Mouse (Mus musculus) kidney, embryonic 16.5 days (tissue): Measurements from ENCODE around the gene Lin7b. TPM values are rescaled to one million over a fixed set of nuclear protein-coding genes. Genes with fewer than 3 reads are reported as not detected.
"Not testable (repeated sequence)": the region's sequence is repeated elsewhere in the genome, so short reads cannot be mapped to it uniquely, and the experiment has no call there.

Experiments used
- ATAC-seq: fragments of 200-750 bp; cut with Nextera tagmentation; 2 replicates; pipeline ENCODE4 v1.8.0; 2017; ENCODE audit warnings: moderate TSS enrichment; ENCODE audit not compliant: low FRiP score, low TSS enrichment
- H3K27ac ChIP-seq: fragments of 300-500 bp; sonication (generic); 2 replicates; pipeline ENCODE4 v1.5.1; 2014; ENCODE audit warnings: low read length
- H3K27me3 ChIP-seq: fragments of 300-500 bp; sonication (generic); 2 replicates; pipeline ENCODE4 v1.6.1; 2014; ENCODE audit warnings: low read length, control low read depth, mixed read lengths; ENCODE audit not compliant: insufficient read depth
- H3K36me3 ChIP-seq: fragments of 300-500 bp; sonication (generic); 2 replicates; pipeline ENCODE4 v1.6.1; 2014; ENCODE audit warnings: low read length, control low read depth, mixed read lengths; ENCODE audit not compliant: insufficient read depth
- H3K4me1 ChIP-seq: fragments of 300-500 bp; sonication (generic); 2 replicates; pipeline ENCODE4 v1.6.1; 2014; ENCODE audit warnings: low read length, control low read depth, mixed read lengths; ENCODE audit not compliant: insufficient read depth
- H3K4me2 ChIP-seq: fragments of 300-500 bp; sonication (generic); replicated peaks from 2 replicates; pipeline ENCODE4 v1.6.1; 2014; ENCODE audit warnings: low read depth, low read length
- H3K4me3 ChIP-seq: fragments of 300-500 bp; sonication (generic); 2 replicates; pipeline ENCODE4 v1.5.1; 2014; ENCODE audit warnings: mild to moderate bottlenecking, low read length
- H3K9ac ChIP-seq: fragments of 300-500 bp; sonication (generic); replicated peaks from 2 replicates; pipeline ENCODE4 v1.6.1; 2014; ENCODE audit warnings: low read length
- H3K9me3 ChIP-seq: fragments of 300-500 bp; sonication (generic); 2 replicates; pipeline ENCODE4 v1.6.1; 2016; ENCODE audit warnings: low read length, control low read depth
- WGBS: fragments of 180-500 bp; shearing (Covaris S2); extraction: QIAGEN DNeasy Blood & Tissue Kit; methylation state at CpG from one replicate; pipeline ENCODE4 v1.1.7; 2014; 5-methylcytosine and 5-hydroxymethylcytosine counted together
- polyA plus RNA-seq: library from polyadenylated mRNA; unstranded; fragments of >200 nt; fragmentation: Nextera tagmentation; extraction: Ambion mirVana; gene quantifications from 2 replicates; pipeline ENCODE4 v1.2.1, GENCODE M21; 2015

Gene Lin7b
- polyA plus RNA-seq, 1 experiment from 2014 or later, result 1.9 TPM

DNA sequence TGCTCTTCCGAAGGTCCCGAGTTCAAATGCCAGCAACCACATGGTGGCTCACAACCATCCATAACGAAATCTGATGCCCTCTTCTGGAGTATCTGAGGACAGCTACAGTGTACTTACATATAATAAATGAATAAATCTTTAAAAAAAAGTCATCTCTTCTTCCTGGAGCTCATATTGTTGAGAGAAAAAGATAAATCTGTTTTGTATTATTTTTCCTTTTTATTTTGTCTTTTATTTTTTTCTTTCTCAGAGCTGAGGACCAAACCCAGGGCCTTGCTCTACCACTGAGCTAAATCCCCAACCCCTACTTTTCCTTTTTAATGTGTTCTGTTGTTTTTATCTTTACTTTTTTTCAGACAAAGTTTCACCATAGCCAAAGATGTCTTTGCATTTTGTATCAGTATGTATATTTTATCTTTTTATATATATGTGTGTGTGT, 26.0 kb upstream of the Lin7b start:
- Histone ChIP-seq H3K4me2 (peak overlapping the region; percentile 70), H3K9ac (peak overlapping the region; percentile 65), H3K4me1 (peaks cover 18% of the 10 kb centered on the region), H3K27ac (peak overlapping the region; percentile 77; the same call in 1 of the 2 replicates), H3K4me3 (peak overlapping the region; percentile 88), H3K36me3 (peaks cover 13% of the 10 kb centered on the region)
- H3K27me3 ChIP-seq, H3K9me3 ChIP-seq: not testable (repeated sequence)
- ATAC-seq, result peak; percentile 18; the same call in 1 of the 2 replicates
- WGBS, result 4% methylated on average over 3 of the region's 3 CpGs

DNA sequence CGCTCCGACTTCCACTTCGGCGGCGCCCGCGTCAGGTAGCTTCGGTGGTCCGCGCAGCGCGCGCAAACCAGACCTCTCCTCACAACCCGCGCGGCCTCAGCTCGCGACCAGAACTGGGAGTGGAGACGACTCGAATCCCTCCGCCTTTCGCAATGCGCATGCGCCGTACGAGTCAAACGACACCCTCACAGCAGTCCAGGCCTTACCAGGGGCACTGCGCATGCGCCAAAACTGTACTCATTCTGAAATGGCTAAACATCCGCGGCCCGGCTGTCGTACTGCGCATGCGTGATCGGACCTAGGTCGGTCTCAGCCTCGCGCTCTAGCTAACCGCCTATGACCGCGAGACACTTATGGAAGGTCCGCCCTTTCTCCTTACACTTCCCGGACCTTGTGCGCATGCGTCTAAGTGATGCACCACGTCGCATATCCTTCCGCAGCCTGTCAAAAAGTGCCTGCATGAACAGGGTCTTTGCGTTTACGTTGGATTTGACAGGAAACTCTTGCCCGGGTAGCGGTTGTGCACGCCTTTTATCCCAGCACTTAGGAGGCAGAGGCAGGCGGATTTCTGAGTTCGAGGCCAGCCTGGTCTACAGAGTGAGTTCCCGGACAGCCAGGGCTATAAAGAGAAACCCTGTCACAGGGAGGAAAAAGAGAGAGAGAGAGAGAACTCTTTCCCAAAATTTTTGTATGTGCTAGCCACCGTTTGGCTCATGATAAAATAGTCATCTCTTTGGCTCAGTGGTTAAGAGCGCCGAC, 25.4 kb upstream of the Lin7b start, which contains the start of gene Snrnp70:
TSS of gene Snrnp70 (minus strand) at position 165 of the 759 bp plus-strand sequence.
- Histone ChIP-seq H3K4me3 (peak within 1 kb of the TSS; percentile 88), H3K36me3 (peaks cover 17% of the 10 kb centered on the region), H3K9ac (peak within 1 kb of the TSS; percentile 97), H3K4me2 (peak within 1 kb of the TSS; percentile 99), H3K4me1 (peaks cover 18% of the 10 kb centered on the region), H3K27me3 (no peaks in the 10 kb centered on the region), H3K9me3 (no peaks in the 10 kb centered on the region), H3K27ac (peak within 1 kb of the TSS; percentile 98)
- ATAC-seq, result peak; percentile 98
- WGBS, result under 1% methylated on average over 60 of the region's 60 CpGs

DNA sequence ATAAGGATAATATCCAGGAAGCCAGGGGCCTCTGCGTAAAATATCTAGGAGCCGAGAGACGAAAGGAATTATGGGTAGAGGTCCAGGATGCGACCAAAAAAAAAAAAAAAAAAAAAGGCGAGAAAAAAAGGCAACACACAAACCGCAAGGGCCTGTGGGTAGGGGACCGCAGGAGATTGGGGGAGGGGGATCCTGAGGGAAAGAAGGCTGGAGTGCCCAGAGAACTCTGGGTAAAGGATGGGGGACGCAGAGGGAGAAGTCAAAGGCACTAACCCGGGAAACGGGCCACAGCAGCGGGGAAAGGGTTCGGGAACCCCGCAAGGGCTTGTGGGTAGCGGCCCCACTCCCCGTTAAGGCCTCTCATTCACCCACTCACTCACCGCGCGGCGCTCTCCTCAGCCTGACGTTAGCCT, 24.8 kb upstream of the Lin7b start:
- Histone ChIP-seq H3K27ac (peak overlapping the region; percentile 98), H3K9me3 (no peaks in the 10 kb centered on the region), H3K9ac (peak overlapping the region; percentile 97), H3K27me3 (no peaks in the 10 kb centered on the region), H3K4me2 (peak overlapping the region; percentile 99), H3K36me3 (peaks cover 23% of the 10 kb centered on the region), H3K4me1 (peaks cover 18% of the 10 kb centered on the region), H3K4me3 (peak overlapping the region; percentile 88)
- WGBS, result 0% methylated on average over 18 of the region's 20 CpGs
- peak; percentile 81 for ATAC-seq

DNA sequence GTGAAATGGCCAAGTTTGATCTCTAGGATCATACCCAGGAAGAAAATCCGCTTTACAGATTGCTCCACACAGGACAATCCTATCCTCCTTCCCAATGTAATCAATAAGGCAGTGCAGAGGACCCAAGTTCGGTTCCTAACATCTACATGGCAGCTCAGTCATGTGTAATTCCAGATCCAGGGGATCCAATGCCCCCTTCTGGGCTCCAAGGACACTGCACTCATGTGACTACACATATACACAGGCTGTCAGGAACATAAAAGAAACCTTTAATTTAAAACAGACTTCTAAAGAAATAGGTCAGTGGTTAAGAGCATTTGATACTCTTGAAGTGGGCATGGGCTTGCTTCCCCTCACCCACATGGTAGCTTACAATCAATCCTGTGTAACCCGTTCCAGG, 15.7 kb upstream of the Lin7b start:
- 82% methylated on average over 3 of the region's 3 CpGs for WGBS
- Histone ChIP-seq H3K4me1 (no peaks in the 10 kb centered on the region), H3K9ac (no peak overlapping the region), H3K36me3 (peaks cover 95% of the 10 kb centered on the region), H3K27me3 (no peaks in the 10 kb centered on the region), H3K27ac (no peak overlapping the region), H3K4me2 (no peak overlapping the region), H3K9me3 (no peaks in the 10 kb centered on the region), H3K4me3 (no peak overlapping the region)
- no peak for ATAC-seq

DNA sequence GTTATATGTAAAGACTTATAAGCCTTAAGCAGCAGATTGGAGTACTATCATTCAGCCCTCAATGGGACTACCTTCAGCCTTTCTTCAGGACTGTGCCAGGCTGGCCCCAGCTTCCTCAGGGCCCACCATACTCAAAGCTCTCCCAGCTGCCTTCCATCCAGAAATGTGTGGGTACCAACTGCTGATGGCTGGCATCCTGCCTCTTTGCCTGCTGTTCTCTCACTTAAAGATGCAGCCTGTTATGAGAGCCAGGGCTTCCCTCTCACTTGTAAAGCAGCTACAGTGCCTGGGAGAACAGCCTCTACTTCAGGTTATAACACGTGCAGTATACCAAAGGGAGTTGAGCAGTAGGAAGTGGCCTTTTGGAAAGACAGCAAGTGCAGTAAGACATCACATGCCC, 5.7 kb upstream of the Lin7b start:
- ATAC-seq, result no peak
- H3K4me3 ChIP-seq, result no peak overlapping the region
- WGBS, result 90% methylated on average over 1 of the region's 1 CpGs
- H3K9me3 ChIP-seq, result no peaks in the 10 kb centered on the region
- H3K27me3 ChIP-seq, result no peaks in the 10 kb centered on the region
- H3K4me1 ChIP-seq, result 0 out of 2 replicates have a peak, but pooled peaks cover under 1% of the 10 kb centered on the region
- H3K4me2 ChIP-seq, result no peak overlapping the region
- H3K27ac ChIP-seq, result no peak overlapping the region
- peaks cover 67% of the 10 kb centered on the region for H3K36me3 ChIP-seq
- H3K9ac ChIP-seq, result no peak overlapping the region

DNA sequence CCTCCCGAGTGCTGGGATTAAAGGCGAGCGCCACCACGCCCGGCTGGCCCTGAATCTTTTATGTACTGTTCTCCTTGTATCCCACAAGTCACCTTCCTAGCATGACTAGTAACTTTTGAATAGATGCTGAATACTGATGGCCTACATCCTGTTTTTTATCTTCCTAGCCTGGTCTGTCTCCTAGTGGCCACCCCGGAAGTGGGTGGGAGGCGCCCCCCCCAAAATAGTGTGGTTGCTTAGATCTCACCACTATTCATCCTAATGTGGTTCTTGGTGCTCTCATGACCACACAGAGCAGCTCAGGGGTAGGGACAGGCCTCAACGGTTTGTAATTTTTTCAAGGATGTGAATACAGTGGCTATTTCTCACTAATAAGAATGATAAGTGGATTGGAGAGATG, 4.2 kb upstream of the Lin7b start:
- Histone ChIP-seq H3K4me2 (no peak overlapping the region), H3K4me3 (no peak overlapping the region), H3K27me3 (peaks cover 3% of the 10 kb centered on the region), H3K9me3 (no peaks in the 10 kb centered on the region), H3K36me3 (peaks cover 54% of the 10 kb centered on the region), H3K4me1 (peaks cover 11% of the 10 kb centered on the region; the same call in 1 of the 2 replicates), H3K27ac (no peak overlapping the region), H3K9ac (no peak overlapping the region)
- ATAC-seq, result no peak
- 91% methylated on average over 8 of the region's 8 CpGs for whole genome bisulfite sequencing

DNA sequence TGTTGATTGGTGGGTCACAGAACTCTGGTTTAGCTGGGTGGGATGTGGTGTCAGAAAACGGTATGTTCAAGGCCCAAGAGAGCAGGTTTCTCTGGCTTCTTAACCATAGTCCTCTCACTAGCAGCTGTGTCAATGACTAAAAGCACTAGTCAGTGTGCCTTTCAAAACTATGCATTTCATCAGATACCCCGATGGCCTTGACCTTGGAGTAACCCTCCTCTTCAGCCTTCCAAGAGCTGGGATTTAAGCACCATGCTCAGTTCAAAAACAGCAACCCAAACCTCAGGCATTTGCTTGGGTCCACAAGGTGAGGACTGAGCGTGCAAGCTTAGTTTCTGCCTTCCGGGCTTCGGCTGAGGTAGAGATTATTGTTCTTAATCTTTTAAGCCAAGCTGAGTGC, 2.0 kb upstream of the Lin7b start:
- ATAC-seq, result no peak
- H3K27me3 ChIP-seq, result peaks cover 16% of the 10 kb centered on the region
- H3K9ac ChIP-seq, result no peak overlapping the region
- H3K4me2 ChIP-seq, result no peak overlapping the region
- 83% methylated on average over 5 of the region's 5 CpGs for WGBS
- H3K9me3 ChIP-seq, result no peaks in the 10 kb centered on the region
- H3K4me3 ChIP-seq, result no peak overlapping the region
- H3K36me3 ChIP-seq, result peaks cover 31% of the 10 kb centered on the region
- no peak overlapping the region for H3K27ac ChIP-seq
- H3K4me1 ChIP-seq, result peaks cover 20% of the 10 kb centered on the region

DNA sequence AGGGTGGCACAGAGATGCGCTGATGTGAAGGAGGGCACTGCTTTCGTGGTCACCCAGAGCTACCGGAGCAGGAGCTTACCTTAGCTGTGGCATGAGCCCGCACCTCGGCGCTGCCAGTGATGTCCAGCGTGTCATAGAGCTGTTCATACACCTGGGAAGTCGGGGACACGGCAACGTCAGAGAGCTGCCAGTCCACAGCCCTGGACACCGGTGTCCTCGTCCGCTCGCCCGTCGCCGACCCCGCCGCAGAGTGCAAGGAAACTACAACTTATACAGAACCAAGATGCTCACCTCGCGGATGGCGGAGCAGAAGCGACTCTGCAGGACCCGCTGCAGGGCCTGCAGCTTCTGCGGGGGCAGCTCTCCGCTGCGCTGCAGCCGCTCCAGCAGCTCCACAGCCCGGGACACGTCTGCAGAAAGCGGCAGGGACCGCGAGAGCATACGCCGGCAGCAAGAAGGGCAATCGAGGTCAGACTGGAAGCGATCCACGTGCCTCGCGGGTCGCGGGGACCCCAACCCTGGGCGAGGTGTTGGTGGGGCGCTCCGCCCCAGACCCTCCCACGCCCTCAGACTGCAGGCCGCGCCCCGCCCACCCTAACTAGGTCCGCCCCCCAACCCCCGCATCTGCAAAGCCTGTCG, 428 bp downstream of the Lin7b start:
- peak overlapping the region; percentile 96 for H3K4me2 ChIP-seq
- WGBS, result 6% methylated on average over 52 of the region's 52 CpGs
- peak overlapping the region; percentile 59 for H3K4me3 ChIP-seq
- ATAC-seq, result peak; percentile 0; the same call in 1 of the 2 replicates
- peaks cover 9% of the 10 kb centered on the region for H3K36me3 ChIP-seq
- no peak overlapping the region for H3K27ac ChIP-seq
- peaks cover 28% of the 10 kb centered on the region for H3K4me1 ChIP-seq
- H3K9ac ChIP-seq, result peak overlapping the region; percentile 22
- no peaks in the 10 kb centered on the region for H3K9me3 ChIP-seq
- H3K27me3 ChIP-seq, result peaks cover 32% of the 10 kb centered on the region

DNA sequence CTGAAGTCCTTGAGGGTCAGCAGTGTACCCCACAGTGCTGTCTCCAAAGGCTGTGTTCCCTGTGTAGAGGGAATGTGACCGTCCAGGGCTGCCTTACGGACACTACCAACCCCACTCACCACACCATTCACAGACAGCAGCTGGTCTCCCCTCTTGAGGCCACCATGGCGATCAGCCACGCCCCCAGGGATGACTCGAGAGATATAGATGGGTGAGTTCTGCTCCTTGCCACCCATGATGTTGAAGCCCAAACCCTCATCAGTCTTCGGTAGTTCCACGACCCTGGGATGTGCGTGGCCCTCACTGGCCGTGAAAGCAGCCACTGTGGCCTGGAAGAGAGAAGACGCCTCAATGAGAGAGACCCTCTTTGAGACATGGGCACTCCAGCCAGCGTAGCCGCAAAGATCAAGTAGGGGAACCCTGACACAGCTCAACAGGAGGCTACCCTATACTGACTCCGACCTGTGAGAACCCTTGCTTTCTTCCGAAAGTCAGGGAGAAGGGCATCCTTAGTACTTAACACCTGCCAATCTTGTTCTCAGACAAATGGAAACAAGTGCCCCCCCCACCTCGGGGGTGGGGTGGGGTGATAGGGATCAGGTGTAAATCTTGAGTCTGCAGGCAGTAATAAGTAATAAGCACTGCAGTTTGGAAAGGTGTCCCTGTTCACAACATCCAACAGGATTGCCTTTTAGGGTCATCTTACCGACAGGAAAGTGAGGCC, 1.2 kb downstream of the Lin7b start:
- WGBS, result 73% methylated on average over 16 of the region's 16 CpGs
- Histone ChIP-seq H3K9me3 (no peaks in the 10 kb centered on the region), H3K36me3 (peaks cover 8% of the 10 kb centered on the region), H3K27me3 (peaks cover 38% of the 10 kb centered on the region), H3K4me3 (no peak overlapping the region), H3K4me2 (0 out of 2 replicates have a peak overlapping the region, but pooled peaks have one; percentile 96), H3K9ac (no peak overlapping the region), H3K4me1 (peaks cover 28% of the 10 kb centered on the region), H3K27ac (no peak overlapping the region)
- ATAC-seq, result no peak
